Mouse (Mus musculus): ENCODE data around the gene Ccnl1.

Gene Ccnl1

DNA sequence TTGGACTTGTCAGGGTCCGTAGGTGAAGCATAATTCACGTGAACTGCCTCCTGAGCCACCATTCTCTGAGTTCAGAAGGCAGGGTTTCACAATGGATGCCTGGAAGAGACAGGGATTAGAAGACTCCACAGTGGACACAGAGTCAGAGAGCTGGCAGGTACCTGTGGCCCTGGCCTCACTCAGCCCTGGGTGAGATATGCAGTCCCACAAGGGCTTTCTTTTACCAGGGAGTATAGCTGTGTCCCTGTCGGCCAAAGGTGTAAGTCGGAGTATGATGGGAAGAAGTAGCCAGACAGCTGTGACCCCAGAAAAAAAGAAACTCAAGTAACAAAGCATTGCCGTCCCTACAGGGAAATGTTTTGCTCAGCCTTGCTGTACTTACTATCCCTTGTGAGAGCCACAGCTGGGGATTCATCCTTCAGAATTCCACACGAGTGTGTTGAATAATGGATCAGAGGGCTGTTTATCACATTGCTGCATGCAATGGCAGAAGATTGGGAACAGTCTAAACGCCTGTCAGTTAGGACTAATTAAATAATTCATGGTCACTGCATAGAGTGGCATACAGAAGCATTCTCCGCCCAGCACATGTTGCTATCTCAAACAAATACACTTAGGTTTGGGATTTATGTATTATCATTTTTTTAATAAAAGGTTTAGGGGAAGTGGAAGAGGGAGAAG is 59.3 kb downstream of the Ccnl1 start:
- in situ Hi-C loops (cut with MboI; ENCODE audit: unreplicated experiment in 2 of 2): no loop called here

DNA sequence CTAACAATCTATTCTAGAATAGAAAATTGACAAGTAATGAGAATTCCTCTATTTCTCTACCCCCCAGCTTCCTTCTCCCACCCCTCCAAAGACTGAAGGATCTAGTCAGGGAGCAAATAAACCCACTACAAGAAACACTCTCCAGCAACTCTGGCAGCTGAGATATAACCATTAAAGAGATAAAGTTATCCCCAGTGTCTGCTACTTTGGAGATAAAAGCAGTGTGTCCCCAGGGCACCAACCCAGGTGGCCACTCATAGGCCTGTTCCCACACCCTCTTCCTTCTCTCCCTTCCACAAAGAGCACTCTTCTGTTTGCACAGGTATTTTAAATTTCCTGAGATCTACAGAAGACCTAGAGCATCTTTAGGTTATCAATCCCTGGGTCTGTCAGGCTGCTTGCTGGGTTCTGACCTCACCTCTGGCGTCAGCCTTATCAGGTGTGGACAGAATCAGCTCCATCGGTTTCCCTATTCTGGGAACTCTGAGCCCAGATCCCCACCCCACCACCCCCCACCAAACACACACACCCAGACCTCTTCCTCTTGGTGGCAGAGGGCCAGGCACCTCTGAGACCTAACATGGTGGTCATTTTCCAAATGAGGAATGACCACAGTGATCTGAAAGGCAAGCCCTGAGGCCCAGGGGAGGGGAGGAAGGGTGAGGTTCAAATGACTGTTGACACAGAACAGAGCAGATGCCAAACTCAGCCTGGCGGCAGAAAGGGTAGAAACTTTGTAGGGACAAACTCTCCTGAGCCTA is 60.6 kb downstream of the Ccnl1 start:
- in situ Hi-C loops (cut with MboI; ENCODE audit: unreplicated experiment in 2 of 2): no loop called here
